Mouse (Mus musculus) intestine, embryonic 16.5 days (tissue): ENCODE results near the gene Itga2b. TPM values are rescaled to one million over a fixed set of nuclear protein-coding genes. Genes with fewer than 3 reads are reported as not detected.

ENCODE experiments used
- ATAC-seq: fragments of 200-750 bp; cut with Nextera tagmentation; 2 replicates; pipeline ENCODE4 v1.8.0; 2017; ENCODE audit warnings: moderate TSS enrichment, moderate library complexity
- H3K27ac ChIP-seq: fragments of 300-500 bp; sonication (generic); 2 replicates; pipeline ENCODE4 v1.5.1; 2014; ENCODE audit warnings: mild to moderate bottlenecking, low read length
- H3K27me3 ChIP-seq: fragments of 300-500 bp; sonication (generic); replicated peaks from 2 replicates; pipeline ENCODE4 v1.6.1; 2014; ENCODE audit warnings: low read length, control low read depth, mixed read lengths; ENCODE audit not compliant: control insufficient read depth, insufficient read depth
- H3K36me3 ChIP-seq: fragments of 300-500 bp; sonication (generic); 2 replicates; pipeline ENCODE4 v1.6.1; 2014; ENCODE audit warnings: low read length, control low read depth; ENCODE audit not compliant: control insufficient read depth, insufficient read depth
- H3K4me1 ChIP-seq: fragments of 300-500 bp; sonication (generic); 2 replicates; pipeline ENCODE4 v1.6.1; 2014; ENCODE audit warnings: low read length, control low read depth, mixed read lengths; ENCODE audit not compliant: control insufficient read depth, insufficient read depth
- H3K4me2 ChIP-seq: fragments of 300-500 bp; sonication (generic); 2 replicates; pipeline ENCODE4 v1.6.1; 2014; ENCODE audit warnings: low read depth, low read length, control low read depth
- H3K4me3 ChIP-seq: fragments of 300-500 bp; sonication (generic); 2 replicates; pipeline ENCODE4 v1.5.1; 2014; ENCODE audit warnings: mild to moderate bottlenecking, low read length
- H3K9ac ChIP-seq: fragments of 300-500 bp; sonication (generic); 2 replicates; pipeline ENCODE4 v1.6.1; 2014; ENCODE audit warnings: low read depth, low read length
- H3K9me3 ChIP-seq: fragments of 300-500 bp; sonication (generic); 2 replicates; pipeline ENCODE4 v1.6.1; 2016; ENCODE audit warnings: low read length, control low read depth; ENCODE audit not compliant: control insufficient read depth
- WGBS: fragments of 180-500 bp; shearing (Covaris S2); extraction: QIAGEN DNeasy Blood & Tissue Kit; methylation state at CpG from one replicate; pipeline ENCODE4 v1.1.7; 2014; 5-methylcytosine and 5-hydroxymethylcytosine counted together
- polyA plus RNA-seq: library from polyadenylated mRNA; unstranded; fragments of >200 nt; fragmentation: Nextera tagmentation; extraction: Ambion mirVana; gene quantifications from 2 replicates; pipeline ENCODE4 v1.2.1, GENCODE M21; 2015

The Itga2b gene
- 3.1 and 3.7 TPM in 2 replicates for polyA plus RNA-seq

DNA sequence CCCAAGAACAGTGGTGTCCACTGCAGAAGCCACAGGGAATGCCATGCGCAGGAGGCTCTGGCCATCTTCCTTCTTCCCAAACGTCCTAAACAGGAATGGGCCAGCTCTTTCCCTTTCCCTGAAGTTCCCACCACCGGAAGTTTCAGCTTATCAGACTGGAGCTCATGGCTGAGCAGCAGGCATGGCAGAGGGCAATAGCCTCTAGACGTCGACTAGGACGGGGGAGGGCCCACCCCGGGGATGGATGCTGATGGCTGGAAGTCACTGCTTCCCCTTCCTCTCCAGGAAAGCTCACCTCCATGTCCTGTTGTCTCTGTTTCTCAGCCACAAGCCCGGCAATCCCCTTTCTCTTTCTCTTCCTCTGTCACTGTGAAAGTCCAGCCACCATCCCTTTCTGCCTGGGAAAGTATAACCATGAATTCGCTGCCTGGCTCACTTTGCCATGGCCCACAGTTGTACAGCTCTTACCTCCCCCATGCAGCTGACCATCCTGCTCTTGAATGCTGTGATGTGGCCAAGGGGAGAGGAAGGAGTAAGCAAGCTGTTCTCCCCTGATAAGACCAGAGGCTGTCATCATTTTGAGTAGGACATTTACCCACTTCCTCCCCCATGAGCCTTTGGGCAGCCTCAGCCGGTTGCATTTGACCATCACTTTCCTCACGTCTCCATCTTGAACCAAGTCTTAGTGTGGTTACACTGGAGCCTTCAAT, at the start of gene Itga2b:
TSS of gene Itga2b (minus strand) at position 475 of the 710 bp plus-strand sequence.
- H3K9ac ChIP-seq, result no peak within 1 kb of the TSS
- no peak within 1 kb of the TSS for H3K4me2 ChIP-seq
- peaks cover 20% of the 10 kb centered on the region for H3K4me1 ChIP-seq
- peaks cover under 1% of the 10 kb centered on the region; the same call in 1 of the 2 replicates for H3K27me3 ChIP-seq
- 64% methylated on average over 11 of the region's 11 CpGs for WGBS
- H3K4me3 ChIP-seq, result no peak within 1 kb of the TSS
- H3K9me3 ChIP-seq, result no peaks in the 10 kb centered on the region
- no peak for ATAC-seq
- H3K27ac ChIP-seq, result no peak within 1 kb of the TSS
- 0 out of 2 replicates have a peak, but pooled peaks cover 3% of the 10 kb centered on the region for H3K36me3 ChIP-seq

DNA sequence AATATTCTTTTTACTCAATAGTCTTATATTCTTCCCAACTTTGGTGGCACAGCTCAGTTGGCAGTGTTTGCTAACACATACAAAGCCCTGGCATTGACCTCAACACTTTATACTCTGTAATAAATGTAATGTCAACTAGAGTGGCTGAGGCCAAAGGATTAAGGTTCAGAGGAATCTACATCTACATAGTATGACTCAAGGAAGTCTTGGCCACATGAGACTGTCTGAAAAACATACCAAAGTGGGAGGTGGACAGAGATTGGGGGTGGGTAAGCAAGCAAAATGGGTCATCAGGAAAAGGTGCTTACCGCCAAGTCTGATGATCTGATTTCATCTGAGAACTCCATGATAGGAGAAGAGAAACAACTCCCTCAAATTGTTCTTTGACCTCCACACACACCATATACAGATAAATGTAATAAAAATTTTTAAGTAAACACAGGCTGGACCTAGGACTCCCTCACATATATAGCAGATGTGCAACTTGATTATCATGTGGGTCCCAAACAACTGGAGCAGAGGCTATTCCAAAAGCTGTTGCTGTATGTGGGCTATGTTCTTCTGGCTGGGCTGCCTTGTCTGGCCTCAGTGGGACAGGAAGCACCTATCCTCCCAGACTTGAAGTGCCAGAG, 45.0 kb upstream of the Itga2b start:
- Histone ChIP-seq H3K27me3 (no peaks in the 10 kb centered on the region), H3K36me3 (no peaks in the 10 kb centered on the region), H3K27ac (peak overlapping the region; percentile 26), H3K4me2 (no peak overlapping the region), H3K9me3 (no peaks in the 10 kb centered on the region), H3K4me3 (no peak overlapping the region), H3K9ac (no peak overlapping the region), H3K4me1 (peaks cover 8% of the 10 kb centered on the region)
- peak; percentile 92 for ATAC-seq
- WGBS, result 55% methylated on average over 1 of the region's 1 CpGs

- WGBS, result 77% methylated on average over 6 of the region's 6 CpGs
- Histone ChIP-seq H3K27ac (no peak overlapping the region), H3K9me3 (no peaks in the 10 kb centered on the region), H3K27me3 (no peaks in the 10 kb centered on the region), H3K4me1 (peaks cover 6% of the 10 kb centered on the region), H3K4me2 (no peak overlapping the region), H3K4me3 (no peak overlapping the region), H3K36me3 (0 out of 2 replicates have a peak, but pooled peaks cover 3% of the 10 kb centered on the region), H3K9ac (no peak overlapping the region)
- ATAC-seq, result no peak
Observed at GRCm38 (mm10) chr11:102510226-102510625, 40.3 kb upstream of the Itga2b start.

GRCm38 (mm10) chr11:102496732-102497131, 26.8 kb upstream of the Itga2b start:
- H3K27ac ChIP-seq, result no peak overlapping the region
- H3K4me2 ChIP-seq, result no peak overlapping the region
- no peak for ATAC-seq
- no peak overlapping the region for H3K9ac ChIP-seq
- WGBS, result 91% methylated on average over 2 of the region's 2 CpGs
- H3K9me3 ChIP-seq, result no peaks in the 10 kb centered on the region
- no peaks in the 10 kb centered on the region for H3K4me1 ChIP-seq
- H3K4me3 ChIP-seq, result no peak overlapping the region
- H3K36me3 ChIP-seq, result 0 out of 2 replicates have a peak, but pooled peaks cover 7% of the 10 kb centered on the region
- H3K27me3 ChIP-seq, result no peaks in the 10 kb centered on the region

DNA sequence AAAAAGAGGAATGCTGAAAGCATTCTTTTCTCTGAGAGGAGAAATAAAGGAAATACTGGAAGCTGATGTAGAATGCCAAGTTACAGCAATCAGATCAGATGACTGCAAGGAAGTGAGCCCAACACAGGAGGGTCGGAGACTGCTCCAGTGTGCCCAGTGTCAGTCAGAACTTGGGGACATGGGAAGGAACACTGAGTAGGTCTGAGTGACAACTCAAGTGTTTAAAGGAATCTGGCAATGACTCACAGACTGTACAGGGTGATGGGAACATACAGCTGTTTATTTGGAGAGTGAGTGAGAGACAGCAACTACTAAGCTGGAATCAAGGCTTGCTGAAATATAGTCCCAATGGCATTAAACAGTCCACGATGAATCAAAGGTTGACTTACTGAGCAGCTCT, 26.3 kb upstream of the Itga2b start:
- Histone ChIP-seq H3K27ac (no peak overlapping the region), H3K27me3 (no peaks in the 10 kb centered on the region), H3K36me3 (0 out of 2 replicates have a peak, but pooled peaks cover 7% of the 10 kb centered on the region), H3K4me3 (no peak overlapping the region), H3K9ac (no peak overlapping the region), H3K4me1 (no peaks in the 10 kb centered on the region), H3K9me3 (no peaks in the 10 kb centered on the region), H3K4me2 (no peak overlapping the region)
- 93% methylated on average over 2 of the region's 2 CpGs for WGBS
- ATAC-seq, result no peak

DNA sequence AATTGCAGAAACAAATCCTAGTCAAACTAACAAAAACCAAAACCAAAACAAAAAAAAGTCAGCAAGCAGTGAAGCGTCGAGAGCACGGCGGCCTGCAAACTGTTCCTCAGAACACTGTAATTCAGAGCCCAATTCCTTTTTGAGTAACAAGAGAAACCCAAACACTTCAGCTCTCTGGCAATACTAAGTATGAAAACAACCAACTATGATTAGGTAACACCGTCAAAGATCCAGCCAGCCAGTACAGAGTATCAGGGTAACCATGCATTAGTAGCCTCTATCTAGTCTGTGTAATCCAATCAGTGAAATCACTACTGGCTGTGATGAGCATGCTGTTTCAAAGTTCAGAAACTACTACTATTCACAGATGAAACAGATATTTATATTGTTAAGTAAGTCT, 25.8 kb upstream of the Itga2b start:
- Histone ChIP-seq H3K4me1 (no peaks in the 10 kb centered on the region), H3K36me3 (0 out of 2 replicates have a peak, but pooled peaks cover 7% of the 10 kb centered on the region), H3K27ac (no peak overlapping the region), H3K9ac (no peak overlapping the region), H3K4me3 (no peak overlapping the region), H3K9me3 (no peaks in the 10 kb centered on the region), H3K4me2 (no peak overlapping the region), H3K27me3 (no peaks in the 10 kb centered on the region)
- no peak for ATAC-seq
- WGBS, result 96% methylated on average over 5 of the region's 5 CpGs

GRCm38 (mm10) chr11:102495114-102495513, 25.2 kb upstream of the Itga2b start:
- no peak overlapping the region for H3K4me3 ChIP-seq
- no peak overlapping the region for H3K27ac ChIP-seq
- no peak for ATAC-seq
- 91% methylated on average over 6 of the region's 6 CpGs for WGBS
- H3K4me2 ChIP-seq, result no peak overlapping the region
- 0 out of 2 replicates have a peak, but pooled peaks cover 7% of the 10 kb centered on the region for H3K36me3 ChIP-seq
- no peaks in the 10 kb centered on the region for H3K27me3 ChIP-seq
- H3K4me1 ChIP-seq, result no peaks in the 10 kb centered on the region
- no peak overlapping the region for H3K9ac ChIP-seq
- H3K9me3 ChIP-seq, result no peaks in the 10 kb centered on the region

DNA sequence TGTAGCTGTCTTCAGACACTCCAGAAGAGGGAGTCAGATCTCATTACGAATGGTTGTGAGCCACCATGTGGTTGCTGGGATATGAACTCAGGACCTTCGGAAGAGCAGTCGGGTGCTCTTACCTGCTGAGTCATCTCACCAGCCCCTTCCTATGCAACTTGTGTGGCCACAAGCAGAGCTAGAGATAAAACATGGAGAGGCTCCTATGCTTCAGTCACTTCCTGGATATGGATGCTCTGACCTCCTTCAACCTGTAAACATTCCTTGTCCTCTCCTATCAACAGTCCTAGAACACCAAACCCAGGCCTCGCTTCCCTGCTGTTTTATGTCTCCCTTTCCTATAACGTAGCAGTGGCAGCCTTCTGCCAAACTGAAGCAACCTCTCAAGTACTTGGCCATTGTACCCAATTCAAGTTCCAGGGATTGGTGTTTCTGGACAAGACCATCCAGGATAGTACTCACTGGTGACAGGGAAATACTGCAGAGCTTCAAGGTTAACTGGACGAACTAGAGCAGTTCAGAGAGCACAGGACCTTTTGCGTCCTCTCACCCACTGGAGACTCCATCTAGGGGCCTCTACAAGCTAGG, 24.2 kb upstream of the Itga2b start:
- no peaks in the 10 kb centered on the region for H3K4me1 ChIP-seq
- no peak overlapping the region for H3K4me3 ChIP-seq
- H3K9me3 ChIP-seq, result no peaks in the 10 kb centered on the region
- ATAC-seq, result no peak
- no peak overlapping the region for H3K27ac ChIP-seq
- H3K9ac ChIP-seq, result no peak overlapping the region
- WGBS, result 76% methylated on average over 7 of the region's 7 CpGs
- no peak overlapping the region for H3K4me2 ChIP-seq
- no peaks in the 10 kb centered on the region for H3K27me3 ChIP-seq
- H3K36me3 ChIP-seq, result 0 out of 2 replicates have a peak, but pooled peaks cover 7% of the 10 kb centered on the region

DNA sequence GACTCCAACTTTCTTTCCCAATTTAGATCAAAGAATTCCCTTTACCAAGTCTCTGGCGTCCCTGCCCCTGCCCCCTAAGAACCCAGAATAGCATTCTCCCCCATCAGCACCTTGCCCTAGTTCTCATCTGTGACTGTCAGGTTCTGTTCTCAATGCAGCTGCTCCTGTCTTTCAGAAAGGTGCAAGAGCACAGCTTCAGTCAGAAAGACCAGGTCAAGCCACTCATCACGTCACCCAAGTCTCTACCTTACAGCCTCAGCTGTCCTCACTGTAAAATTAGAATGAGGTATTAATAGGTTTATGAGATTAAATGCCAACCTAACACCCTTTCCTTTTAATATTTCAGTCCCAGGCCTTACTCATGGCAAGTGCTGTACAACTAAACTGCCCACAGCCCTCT, 23.3 kb upstream of the Itga2b start:
- Histone ChIP-seq H3K36me3 (0 out of 2 replicates have a peak, but pooled peaks cover 7% of the 10 kb centered on the region), H3K9me3 (no peaks in the 10 kb centered on the region), H3K4me1 (no peaks in the 10 kb centered on the region), H3K9ac (no peak overlapping the region), H3K4me3 (no peak overlapping the region), H3K4me2 (no peak overlapping the region), H3K27ac (no peak overlapping the region), H3K27me3 (no peaks in the 10 kb centered on the region)
- WGBS, result 90% methylated on average over 2 of the region's 2 CpGs
- no peak for ATAC-seq
